Mouse (Mus musculus): Measurements from ENCODE around the gene B9d1. TPM values are rescaled to one million over a fixed set of nuclear protein-coding genes. Genes with fewer than 3 reads are reported as not detected.

Gene B9d1
- 10 to 100 TPM; 38.0 to 44.1 TPM for total RNA-seq (2021)
- long read RNA-seq, experiment 1, transcript B9d1-201 (7 exons, 817 nt), result major isoform, 17 of 35 reads
- long read RNA-seq, experiment 1, partial matches to known transcripts, result 0 of 35 reads
- long read RNA-seq, experiment 1, other reads (novel, unspliced or antisense), result 17 of 35 reads
- long read RNA-seq, experiment 2, transcript B9d1-201 (7 exons, 817 nt), result major isoform, 13 of 23 reads
- long read RNA-seq, experiment 2, partial matches to known transcripts, result 0 of 23 reads
- long read RNA-seq, experiment 2, other reads (novel, unspliced or antisense), result 10 of 23 reads

DNA sequence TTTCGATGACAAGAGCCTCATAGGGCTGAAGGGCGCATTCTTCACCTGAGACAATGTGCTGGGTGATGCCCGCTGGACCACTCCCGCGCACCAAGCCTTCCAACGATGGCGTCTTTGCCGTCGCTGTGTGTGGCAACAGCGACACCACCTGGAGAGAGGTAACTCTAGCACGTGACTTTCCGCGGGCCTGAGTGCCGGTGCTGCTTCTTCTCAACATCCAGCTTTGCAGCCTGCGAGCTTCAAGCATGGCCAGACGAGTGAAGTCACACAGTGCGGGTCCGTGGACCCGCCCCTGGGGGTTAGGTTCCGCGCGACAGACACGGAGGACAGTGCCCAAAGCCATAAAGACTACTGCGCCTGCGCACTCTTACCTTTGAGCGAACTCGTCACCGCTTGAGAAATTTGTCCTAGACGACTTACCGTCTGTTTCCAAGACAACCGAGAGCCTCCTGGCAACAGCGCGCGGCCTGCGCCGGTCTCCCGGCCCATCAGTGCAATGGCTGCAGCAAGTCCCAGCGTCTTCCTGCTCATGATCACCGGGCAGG, at the start of gene B9d1:
Gene B9d1, plus strand, starts transcription at position 432 of the 545 bp plus-strand sequence.
- intact Hi-C loops (cut with DNase I), result loop anchor here (5.0 to 10.0 kb wide), 4 partner anchors 87 to 400 kb away; no protein-coding TSS in a partner anchor
- DNase-seq (ENCODE audit: low spot score in 2 of 2), result peak; percentile 98 to 99

DNA sequence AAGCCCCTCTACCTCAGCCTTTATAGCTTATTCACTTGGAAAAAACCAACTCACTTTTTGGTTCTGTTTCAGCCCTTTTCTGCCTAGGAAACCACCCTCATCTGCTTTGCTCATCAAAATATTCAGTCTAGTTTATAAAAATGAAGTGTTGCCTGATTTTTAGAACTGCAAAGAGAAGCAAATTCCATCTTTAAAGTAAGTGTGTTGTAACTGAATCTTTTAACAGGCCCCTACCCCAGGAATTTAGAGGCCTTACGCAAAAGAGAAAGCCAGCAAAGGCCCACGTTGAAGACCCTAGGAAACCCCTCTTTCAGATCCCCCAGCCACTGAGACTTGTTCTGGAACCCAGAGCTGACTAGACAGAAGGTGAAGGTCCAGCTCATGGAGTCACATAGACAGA, 40.9 kb upstream of the B9d1 start:
- intact Hi-C loops (cut with DNase I), result no loop called here
- no peak for DNase-seq (ENCODE audit: low spot score in 2 of 2)

GRCm38 (mm10) chr11:61465422-61465821, 39.5 kb upstream of the B9d1 start:
- intact Hi-C loops (cut with DNase I), result no loop called here
- DNase-seq (ENCODE audit: low spot score in 2 of 2), result no peak

DNA sequence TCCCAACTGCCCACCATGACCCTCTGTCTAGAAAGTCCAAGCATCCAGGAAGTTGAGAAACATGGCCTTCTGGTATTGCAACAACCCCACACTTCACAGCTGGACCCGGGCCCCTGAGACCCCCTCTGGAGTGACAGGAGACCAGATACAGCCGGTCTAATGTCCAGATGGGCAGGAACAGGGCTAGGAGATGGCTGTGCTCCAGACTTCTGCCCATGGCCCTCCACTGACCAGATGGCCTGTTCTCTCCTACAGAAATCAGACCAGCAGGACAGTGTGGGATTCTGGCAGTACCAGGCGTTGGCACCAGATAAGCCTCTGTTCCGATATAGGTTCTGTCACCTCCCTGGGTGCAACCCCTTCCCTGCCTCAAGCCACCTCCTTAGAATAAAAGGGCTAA, 36.4 kb upstream of the B9d1 start:
- intact Hi-C loops (cut with DNase I), result no loop called here
- no peak for DNase-seq (ENCODE audit: low spot score in 2 of 2)

GRCm38 (mm10) chr11:61469317-61469917, 35.5 kb upstream of the B9d1 start:
- DNase-seq (ENCODE audit: low spot score in 2 of 2), result no peak
- intact Hi-C loops (cut with DNase I), result no loop called here

- DNase-seq (ENCODE audit: low spot score in 2 of 2), result no peak
- intact Hi-C loops (cut with DNase I), result no loop called here
Observed at GRCm38 (mm10) chr11:61470880-61471279, 34.1 kb upstream of the B9d1 start.

- intact Hi-C loops (cut with DNase I), result no loop called here
- DNase-seq (ENCODE audit: low spot score in 2 of 2), result no peak
Observed at GRCm38 (mm10) chr11:61473630-61474029, 31.3 kb upstream of the B9d1 start.

DNA sequence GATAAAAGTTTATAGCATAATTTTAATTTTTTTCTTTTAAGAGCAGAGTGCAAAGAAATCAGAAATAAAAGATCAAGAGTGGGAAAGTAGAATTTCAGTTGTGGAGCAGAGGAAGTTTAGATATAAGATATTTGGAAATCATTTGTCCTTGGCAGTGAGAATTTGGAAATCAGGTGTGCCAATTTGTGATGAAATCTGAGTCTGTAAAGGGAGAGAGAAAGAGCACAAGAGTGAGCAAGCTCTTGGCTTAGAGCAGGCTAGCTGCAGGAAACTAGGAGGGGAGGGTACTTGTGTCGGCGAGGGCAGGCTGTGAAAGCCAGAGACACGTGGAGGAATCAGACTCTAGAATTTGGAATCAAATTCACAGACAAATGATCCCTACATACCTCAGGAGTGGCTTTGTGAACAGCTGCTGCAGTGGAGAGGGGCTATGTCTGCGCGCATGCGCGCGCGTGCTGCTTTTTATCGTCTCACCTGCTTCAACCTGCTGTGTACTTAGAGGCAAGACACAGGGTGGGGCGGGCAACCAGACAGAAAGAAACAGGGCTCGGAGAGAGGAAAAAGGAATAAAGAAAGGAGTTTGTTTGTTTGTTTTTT, 28.1 kb upstream of the B9d1 start:
- DNase-seq (ENCODE audit: low spot score in 2 of 2), result no peak
- intact Hi-C loops (cut with DNase I), result no loop called here

DNA sequence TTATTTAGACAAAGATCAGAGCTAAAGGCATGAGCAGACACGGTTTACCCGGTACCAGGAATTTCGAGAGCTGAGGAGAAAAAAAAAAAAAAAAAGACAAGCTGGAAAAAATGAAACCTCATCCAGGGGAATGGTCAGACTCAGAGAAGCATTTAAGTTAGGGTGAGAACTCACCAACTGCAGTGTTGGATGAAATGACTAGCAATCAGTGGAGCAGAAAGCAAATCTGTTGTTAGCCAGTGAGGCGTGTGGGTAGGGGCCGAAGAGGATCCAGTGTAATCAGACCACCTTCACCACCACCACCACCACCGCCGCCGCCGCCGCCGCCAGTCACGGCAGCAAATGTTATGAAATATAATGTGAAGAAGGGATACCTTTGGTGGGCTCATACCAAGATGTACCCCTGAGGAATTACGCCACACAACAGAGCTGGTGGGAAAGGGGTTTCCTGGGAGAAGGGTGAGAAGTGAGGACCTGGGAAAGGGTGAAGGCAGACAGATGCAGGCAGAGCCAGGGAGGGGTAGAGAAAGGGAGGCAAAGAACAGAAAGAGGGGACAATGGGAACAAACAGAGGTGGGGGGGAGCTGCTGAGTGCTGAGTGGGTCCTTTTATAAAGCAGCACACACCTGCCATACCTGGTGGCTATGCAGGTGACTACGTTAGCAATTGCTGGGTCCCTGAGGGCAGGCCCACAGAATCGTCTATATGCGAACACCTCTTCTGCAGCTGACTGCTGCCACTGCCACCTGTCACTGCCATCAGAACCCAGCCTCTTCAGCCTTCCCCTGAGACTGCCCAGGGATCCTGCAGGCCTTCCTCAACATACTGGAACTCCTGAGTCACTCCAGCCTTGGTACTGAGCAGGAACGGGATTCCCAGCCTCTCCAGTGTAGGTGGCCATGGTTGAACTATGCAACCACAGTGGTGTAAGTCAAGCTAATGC, 27.1 kb upstream of the B9d1 start:
- intact Hi-C loops (cut with DNase I), result no loop called here
- DNase-seq (ENCODE audit: low spot score in 2 of 2), result no peak

DNA sequence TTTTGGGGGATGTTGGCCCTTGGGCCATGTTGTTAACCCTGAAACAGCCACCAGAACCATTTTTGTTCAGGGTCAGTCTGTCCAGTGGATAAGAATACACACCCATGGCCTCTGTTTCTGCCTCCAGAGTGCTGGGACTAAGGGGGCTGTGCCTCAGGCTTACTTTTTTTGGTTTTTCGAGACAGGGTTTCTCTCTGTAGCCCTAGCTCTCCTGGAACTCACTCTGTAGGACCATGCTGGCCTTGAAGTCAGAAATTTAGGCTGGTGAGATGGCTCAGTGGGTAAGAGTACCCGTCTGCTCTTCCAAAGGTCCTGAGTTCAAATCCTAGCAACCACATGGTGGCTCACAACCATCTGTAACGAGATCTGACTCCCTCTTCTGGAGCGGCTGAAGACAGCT, 26.2 kb upstream of the B9d1 start:
- intact Hi-C loops (cut with DNase I), result no loop called here
- DNase-seq (ENCODE audit: low spot score in 2 of 2), result no peak

- DNase-seq (ENCODE audit: low spot score in 2 of 2), result no peak
- intact Hi-C loops (cut with DNase I), result no loop called here
Observed at GRCm38 (mm10) chr11:61481239-61482090, 23.5 kb upstream of the B9d1 start.

DNA sequence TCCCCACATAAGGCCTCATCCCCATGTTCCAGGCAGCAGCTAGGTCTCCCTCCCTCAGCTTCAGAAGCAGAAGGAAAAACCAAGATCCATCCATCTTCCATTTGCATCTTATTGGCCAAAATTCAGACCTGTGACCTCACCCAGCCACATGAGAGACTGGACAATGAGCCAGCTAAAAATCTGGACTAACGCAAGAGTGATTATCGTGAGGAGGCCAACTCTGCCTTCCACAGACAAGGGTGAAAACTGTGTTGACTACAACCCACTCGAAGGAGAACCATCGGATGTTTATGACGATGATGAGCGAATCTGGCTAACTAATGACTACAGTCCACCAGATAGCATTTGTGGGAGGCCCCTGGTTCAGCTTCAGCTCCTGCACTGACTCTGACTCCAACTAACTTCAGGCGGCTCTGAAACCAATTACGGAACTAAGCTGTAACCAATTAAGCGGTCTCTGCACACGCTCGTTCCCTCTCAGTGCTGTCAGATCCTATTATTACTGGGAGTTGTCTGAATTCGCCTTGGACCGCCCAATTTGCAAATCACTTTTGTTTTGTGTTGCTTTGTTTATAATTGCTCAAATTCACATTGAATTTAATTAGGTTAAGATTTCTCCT, 21.6 kb upstream of the B9d1 start:
- intact Hi-C loops (cut with DNase I), result no loop called here
- DNase-seq (ENCODE audit: low spot score in 2 of 2), result no peak

- intact Hi-C loops (cut with DNase I), result no loop called here
- DNase-seq (ENCODE audit: low spot score in 2 of 2), result no peak
Observed at GRCm38 (mm10) chr11:61484256-61484612, 20.7 kb upstream of the B9d1 start.

- DNase-seq (ENCODE audit: low spot score in 2 of 2), result peak; percentile 59 to 71
- intact Hi-C loops (cut with DNase I), result no loop called here
Observed at GRCm38 (mm10) chr11:61484613-61485540, 20.1 kb upstream of the B9d1 start, which contains the start of gene Mfap4. Gene Mfap4 (plus strand): TSS chr11:61485431.

GRCm38 (mm10) chr11:61485541-61486457, 19.1 kb upstream of the B9d1 start:
- DNase-seq (ENCODE audit: low spot score in 2 of 2), result no peak
- intact Hi-C loops (cut with DNase I), result no loop called here

All from left cerebral cortex, postnatal 14 days (tissue).